Mouse (Mus musculus): ENCODE data around the gene Bcl7a.

Gene Bcl7a

DNA sequence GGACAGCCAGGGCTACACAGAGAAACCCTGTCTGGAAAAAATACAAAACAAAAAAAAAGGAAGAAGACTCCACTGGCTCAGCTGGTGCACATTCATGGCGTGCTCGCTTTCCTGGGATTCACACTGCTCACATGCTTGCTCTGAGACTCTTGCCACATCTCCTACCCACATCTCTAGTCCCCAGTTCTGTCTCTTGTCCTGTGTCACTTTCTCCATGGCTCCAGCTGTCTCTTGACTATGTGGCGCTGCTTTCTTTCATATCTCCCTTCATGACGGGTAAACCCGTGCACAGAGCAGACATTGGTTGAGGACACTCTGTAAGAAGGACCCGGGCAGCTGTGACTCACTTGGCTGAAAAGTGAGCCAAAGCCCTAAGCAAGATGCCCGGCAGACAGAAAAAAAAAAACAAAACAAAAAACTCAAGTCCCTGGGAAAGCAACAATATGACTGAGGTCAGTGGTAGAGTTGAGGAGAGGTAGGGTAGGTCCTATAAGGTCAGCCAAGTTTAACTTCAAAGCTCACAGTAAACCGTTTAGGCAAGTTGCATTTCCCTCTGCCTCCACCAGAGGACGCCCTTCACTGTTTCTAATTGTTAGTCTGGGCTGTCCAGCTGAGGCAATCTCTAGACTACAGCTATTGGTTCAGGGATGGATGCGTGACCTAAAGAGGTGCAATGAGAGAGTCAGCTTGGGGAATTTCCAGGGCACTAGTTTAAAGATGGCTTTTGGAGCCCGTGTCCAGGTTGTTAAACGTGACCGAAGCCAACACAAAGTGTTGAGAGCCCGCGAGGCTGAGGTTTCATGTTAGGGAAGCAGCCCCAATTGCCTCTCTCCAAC is 33.7 kb downstream of the Bcl7a start:
- peak; percentile 36 to 70 for DNase-seq (ENCODE audit: low spot score in 2 of 2)

DNA sequence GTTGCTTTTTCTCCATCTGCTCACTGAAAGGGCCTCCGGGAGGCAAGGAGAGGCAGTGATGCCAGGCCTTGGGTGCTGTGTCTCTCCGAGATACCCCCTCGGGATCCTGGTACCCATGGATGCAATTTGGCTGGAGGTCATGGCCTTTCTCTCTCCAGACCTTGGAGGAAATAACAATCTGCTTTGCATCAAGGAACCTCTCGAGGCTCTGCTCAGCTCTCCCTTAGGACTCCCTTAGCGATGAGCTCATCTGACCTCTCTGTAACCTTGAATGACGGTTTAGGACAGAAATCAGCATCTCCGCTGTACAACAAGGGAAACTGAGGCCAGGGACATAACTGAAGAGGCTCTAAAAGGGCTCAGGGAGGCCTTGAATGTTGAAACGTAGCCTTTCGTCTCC is 35.1 kb downstream of the Bcl7a start:
- DNase-seq (ENCODE audit: low spot score in 2 of 2) = no peak

DNA sequence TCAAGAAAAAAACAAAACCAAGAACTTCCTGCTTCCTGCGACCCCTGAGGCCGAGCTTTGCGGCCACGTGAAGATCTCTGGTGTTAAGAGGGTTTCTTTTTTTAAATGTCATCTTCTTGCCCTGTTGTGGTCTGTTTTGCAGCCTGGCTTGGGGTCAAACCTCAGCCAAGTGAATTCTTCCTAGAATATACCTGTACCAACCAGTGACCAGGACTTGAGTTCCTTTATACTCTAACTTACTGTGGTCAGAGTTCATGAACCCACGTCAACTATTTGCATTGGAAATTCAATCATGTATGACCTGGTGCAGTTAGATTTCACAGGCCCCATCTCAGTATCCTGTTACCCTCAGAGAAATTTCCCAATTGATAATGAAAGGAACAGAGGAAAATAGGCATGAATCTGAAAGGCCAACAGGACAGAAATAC is 35.9 kb downstream of the Bcl7a start:
- DNase-seq (ENCODE audit: low spot score in 2 of 2) = no peak

DNA sequence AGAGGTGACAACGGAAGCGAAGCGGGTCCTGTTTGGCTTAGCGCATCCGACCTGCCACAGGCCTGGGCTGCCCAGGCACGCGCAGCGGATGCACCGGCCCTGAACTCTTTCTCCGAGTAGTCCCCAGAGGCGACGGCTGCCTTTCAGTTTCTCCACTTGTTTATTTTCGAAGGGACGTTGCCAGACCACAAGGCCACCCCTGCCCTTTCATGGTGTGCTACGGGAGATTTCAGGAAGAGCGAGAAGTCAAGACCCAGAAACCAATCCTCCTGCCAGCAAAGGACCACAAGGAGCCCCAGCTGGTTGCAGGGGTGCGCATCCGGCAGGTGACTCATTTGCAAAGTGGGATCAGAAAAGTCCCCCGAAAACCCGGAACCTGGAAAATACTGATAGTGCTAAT is 38.3 kb downstream of the Bcl7a start:
- no peak for DNase-seq (ENCODE audit: low spot score in 2 of 2)

DNA sequence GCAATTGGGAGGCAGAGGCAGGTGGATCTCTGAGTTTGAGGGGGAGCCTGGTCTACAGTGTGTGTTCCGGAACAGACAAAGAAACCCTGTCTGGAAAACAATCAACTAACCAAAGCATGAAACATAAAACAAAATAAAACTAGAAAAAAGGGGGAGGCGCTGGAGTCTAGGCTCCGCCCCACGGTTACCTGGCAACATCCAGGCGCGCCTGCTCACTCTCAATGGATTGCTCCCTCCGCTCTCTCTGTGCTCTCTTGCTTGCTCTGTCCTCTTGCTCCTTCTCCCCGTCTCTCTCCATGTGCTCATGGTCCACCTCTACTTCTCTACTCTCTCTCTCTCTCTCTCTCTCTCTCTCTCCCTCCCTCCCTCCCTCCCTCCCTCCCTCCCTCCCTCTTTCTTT is 39.1 kb downstream of the Bcl7a start:
- no peak for DNase-seq (ENCODE audit: low spot score in 2 of 2)

DNA sequence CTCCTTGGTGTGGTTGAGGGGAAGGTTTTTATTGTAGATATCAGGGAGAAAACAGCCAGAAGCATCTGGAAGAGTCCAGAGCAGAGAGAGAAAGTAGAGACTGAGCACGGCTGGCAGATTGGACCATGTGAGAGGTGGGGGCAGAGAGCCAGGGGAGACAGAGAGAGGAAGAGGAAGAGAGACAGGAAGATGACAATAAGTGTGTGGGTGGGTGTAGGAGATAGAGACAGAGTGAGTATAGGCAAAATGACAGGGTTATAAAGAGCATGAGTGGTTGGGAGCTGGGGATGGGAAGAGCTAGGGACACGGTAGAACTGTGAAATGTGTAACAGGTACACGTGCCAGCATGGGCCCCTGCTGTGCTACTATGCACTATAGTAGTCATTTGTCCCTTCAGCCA is 44.8 kb downstream of the Bcl7a start:
- no peak for DNase-seq (ENCODE audit: low spot score in 2 of 2)

DNA sequence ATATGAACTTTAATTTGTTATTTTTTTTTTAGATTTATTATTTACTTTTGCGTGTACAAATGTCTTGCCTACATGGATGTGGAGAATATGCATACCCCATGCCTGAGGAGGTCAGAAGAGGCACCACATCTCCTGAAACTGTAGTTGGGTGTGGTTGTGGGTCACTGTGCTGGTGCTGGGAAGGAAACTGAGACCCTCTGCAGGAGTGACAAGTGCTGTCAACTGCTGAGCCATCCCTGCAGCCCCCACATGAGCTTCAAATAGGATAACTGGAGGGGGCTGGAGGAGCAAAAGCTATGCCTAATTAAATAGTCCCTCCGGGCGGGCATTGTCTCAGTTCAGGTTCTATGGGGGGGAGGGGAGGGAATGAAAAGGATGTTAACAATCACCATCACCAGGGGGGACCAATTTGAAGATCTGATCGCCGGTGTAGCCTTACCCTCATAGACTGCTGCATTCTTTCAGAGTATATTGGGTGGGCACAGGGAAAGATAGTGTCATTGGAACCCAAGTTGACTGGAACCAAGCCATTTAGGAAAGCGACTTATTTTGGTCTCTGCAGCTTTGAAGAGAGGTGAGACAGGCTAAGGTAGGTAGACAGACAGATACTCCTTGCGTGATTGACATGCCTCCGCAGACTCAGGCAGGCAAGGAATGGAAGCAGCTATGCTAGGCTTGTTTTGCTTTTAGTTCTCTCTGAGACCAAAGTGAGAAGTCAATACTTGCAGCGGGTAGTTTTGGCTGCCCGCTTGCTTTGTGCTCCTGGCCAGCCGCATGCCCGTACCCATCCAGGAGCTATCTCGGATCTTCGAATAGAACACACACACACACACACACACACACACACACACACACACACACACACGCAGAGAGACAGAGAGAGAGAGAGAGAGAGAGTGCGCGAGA is 47.2 kb downstream of the Bcl7a start:
- DNase-seq (ENCODE audit: low spot score in 2 of 2) = no peak

DNA sequence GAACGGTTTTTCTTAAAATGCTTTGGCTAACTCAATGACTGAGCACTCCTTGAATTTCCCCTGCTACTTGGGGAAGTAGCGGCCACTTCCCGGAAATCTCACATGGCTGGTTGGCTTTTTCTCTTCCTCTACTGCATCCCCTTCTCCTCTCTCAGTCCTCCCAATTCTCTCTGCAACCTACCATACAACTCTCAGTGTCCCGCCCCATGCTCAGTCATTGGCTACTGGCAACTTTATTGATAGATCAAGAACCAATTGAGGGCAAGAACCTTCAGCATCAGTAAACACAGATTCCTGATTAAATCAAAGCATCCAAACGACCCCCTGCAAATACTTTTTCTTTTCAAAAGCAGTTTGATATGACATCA is 47.8 kb downstream of the Bcl7a start:
- no peak for DNase-seq (ENCODE audit: low spot score in 2 of 2)

DNA sequence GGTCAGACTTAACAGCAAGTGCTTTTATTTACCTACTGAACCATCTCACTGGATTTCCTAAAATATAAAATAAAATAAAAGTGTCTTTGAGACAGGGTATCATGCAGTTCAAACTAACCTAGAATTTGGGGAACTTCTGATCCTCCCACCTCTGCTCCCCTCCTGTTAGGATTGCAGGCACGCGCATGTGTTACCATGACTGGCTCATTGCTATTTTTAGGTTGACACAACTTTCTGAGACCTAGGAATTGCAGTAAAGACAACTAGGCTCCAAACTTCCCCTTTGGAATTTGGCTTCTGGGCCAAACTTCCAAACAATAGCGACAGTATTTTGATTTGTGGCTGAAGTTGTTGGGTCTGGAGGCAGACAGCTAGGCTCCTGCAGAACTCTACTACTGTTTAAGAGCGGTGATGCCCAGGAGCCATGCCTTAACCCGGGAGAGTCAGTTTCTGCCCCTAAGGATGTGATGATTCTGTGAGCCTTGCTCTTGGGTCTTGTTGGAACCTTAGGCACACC is 50.2 kb downstream of the Bcl7a start:
- DNase-seq (ENCODE audit: low spot score in 2 of 2) = no peak

DNA sequence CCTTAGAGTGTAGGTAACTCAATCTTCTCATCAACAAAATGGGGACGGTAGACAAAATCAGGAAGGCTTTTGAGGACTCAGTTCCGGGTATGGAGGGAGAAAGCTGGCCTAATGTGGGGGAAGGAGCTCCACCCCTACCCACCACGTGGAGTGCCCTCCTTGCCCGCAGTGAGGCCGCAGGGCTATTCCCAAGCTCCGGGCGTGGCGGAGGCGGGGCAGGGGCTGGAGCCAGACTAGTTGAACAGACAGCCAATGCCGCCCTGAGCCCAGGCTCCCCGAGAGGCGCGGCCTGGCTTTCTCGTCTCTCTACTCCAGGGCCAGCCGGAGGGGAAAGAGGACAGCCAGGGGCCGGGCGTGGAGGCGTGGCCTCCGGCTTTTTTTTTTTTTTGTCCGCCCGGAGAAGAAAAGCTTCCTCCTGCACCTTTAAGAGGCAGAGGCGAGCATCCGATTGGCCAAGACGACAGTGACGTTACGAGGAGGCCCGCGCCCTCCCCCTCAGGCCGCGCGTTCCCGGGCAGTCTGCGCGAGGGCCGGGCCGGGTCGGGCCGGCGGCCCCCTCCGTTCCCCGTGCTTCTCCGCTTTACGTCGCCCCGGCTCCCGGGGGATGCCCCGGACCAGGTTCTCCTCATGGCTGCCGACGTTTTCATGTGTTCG is 50.8 kb downstream of the Bcl7a start, which contains the start of gene Mlxip:
Gene Mlxip (plus strand): TSS at position 496 of the 654 bp plus-strand sequence.
- peak; percentile 84 for DNase-seq (ENCODE audit: low spot score in 2 of 2)

DNA sequence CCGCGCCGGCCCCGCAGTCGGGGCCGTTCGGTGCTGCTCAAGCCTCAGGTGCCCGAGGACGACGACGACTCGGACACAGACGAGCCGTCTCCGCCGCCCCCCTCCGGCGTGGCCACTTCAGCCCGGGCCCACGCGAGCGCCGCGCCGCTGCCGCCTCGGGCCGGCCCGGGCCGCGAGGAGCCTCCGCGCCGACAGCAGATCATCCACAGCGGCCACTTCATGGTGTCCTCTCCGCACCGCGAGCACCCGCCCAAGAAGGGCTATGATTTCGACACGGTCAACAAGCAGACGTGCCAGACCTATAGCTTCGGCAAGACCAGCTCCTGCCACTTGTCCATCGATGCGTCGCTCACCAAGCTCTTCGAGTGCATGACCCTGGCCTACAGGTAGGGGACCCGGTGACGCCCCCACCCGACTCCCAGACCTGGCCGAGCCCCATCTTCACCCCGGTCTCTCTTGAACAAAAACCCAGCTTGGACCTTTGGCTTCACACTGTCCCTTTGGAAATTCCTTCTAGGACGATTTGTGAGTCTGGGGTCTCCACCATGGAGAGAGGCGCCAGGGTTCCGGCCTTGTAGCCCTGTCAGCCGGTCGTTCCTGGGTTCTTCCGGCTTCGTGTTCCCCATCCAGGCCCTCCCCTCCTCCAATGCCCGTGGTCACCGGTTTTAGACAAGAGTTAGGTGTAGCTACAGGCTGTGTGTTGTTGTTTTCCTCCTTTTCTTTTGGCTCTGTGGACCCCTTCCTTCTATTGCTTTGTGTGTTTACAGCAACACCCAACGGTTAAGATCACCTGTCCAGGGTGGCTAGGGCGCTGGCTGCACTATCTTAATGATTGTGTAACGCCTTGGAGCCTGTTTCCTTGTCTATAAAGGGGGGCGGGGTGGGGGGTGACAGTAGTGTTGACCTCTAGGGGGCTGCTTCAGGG is 51.6 kb downstream of the Bcl7a start:
- peak in 1 of 2 experiments; percentile 30 for DNase-seq (ENCODE audit: low spot score in 2 of 2)

DNA sequence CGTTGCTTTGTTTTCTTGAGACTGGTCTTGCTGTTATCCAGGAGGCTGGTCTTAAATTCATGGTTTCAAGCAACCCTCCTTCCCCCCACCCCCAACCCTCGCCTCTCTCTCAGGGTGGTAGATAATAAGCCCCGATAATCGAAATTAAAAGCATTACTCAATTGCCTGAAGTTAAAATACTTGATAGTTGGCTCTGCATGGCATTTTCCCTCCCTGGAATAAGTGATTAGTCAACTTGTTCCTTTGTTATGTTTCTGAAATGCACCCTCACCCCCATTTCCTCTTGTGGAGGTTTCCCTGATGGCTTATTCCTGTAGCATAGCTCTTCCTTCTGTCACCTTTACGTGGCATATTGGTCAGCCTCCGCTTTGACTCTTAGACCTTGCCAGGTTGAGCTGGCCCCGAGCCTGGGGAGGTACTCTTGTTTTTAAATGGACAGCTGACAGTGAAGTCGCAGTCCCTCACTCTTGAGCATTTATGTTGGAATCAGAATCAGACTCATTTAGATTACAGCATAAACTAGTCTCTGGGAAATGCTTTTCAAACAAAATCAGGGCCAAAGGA is 53.3 kb downstream of the Bcl7a start:
- no peak for DNase-seq (ENCODE audit: low spot score in 2 of 2)

DNA sequence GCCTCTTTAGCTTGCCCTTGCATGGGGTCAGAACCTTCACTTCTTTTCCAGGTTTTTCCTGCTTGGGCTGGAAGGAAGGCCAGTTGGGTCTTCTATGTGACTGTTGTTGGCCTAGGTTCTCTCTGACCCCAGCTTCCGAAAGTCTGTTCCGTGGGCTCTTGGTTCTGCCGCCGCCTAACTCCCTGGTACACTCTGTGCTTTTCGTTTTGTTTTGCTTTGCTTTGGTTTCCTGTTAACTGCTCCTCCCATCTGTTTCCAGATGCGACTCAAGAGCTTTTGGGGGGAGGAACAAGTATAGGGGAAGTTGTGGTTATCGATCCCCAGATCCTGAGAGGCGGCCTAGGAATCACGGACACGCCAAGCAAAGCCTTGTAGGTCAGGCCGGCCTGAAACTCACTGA is 54.2 kb downstream of the Bcl7a start:
- no peak for DNase-seq (ENCODE audit: low spot score in 2 of 2)

DNA sequence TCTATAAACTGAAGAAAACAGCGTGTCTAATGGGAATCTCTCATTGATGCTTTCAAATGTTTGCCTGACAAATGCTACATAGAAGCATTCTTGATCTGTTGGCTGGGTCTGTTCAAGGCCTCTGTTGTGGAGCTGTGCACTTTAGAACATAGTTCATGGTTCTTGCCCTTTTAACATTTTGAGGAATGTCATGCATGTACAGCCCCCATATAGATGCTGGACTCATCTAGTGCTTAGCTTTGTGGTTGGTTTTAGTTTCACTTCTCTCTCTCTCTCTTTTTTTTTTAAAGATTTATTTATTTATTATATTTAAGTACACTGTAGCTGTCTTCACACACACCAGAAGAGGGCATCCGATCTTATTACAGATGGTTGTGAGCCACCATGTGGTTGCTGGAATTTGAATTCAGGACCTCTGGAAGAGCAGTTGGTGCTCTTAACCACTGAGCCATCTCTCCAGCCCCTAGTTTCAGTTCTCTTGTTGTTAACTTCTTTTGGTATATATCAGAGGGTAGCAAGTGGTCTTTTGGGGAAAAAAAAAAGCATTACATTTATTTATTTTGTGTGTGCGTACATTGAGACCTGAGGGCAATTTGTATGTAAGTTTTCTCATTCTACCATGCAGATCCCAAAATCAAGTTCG is 55.3 kb downstream of the Bcl7a start:
- no peak for DNase-seq (ENCODE audit: low spot score in 2 of 2)

DNA sequence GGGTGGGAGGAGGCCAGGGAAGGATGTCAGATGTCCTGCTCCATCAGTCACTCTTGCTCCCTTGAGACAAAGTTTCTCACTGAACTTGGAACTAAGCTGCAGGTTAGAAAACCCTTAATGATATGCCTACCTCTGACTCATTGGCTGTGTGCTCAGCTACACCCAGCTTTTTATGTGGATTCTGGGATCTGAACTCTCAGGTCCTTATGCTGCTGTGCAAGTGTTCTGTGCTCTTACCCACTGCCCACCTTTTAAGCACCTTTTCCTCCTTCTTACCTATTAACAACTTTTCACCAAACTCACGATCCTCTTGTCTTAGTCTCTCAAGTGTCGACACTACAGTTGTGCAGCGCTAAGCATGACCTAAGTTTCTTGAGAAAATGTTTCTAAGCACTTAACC is 60.8 kb downstream of the Bcl7a start:
- DNase-seq (ENCODE audit: low spot score in 2 of 2) = no peak

DNA sequence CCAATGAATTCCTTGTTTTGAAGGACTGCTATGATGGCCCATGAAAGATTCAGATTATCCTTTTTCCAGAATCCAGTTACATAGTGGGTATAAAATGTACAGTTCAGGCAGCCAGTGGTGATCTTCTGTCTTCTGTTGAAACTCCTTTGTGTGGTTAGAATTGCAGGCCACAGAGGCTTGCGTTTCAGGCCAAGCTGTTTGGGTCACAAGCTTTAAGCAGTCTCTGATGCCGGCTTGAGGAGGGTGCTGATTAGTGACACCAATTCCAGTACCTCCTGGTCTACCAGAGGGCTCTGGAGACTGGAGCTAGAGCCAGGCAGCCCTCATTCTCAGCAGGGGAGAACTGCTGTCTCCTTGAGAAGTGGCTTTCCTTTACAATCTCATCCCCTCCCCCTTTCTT is 63.3 kb downstream of the Bcl7a start:
- no peak for DNase-seq (ENCODE audit: low spot score in 2 of 2)

DNA sequence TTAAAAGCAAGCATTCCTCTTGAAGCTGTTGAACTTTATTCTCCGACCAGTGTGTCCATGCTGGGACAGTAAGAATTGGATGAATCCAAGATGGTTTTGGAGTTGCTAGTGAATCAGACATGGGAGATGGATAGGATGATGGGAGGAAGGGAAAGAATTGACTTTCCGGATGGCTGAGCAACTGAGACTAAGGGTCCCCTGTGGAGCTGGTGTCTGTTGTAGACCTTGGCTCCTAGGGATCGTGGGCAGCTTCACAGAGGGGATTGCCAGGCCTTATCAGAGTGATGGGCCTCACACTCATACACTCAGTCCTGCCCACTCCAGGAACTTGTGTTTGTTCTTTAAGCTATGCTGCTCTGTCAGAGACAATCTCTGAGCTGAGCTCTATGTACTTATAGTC is 64.5 kb downstream of the Bcl7a start:
- DNase-seq (ENCODE audit: low spot score in 2 of 2) = no peak

DNA sequence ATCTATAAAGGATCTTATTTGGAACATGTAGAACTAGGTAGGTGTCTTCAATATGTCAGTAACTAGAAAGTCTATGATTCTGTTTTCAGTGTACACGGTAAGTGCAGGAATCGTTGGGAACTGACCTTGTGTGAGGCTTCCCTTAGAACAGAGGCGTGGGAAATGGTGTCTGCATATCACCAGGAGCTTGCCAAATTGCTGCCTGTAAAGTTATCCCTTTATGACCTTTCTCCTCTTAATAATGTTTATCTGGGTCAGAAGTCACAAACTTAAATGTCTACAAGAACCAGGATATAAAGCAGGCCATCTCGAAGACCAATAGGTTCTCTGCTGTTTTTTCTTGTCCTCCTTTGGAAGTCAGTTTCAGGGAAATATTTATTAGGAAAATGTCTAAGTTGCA is 68.6 kb downstream of the Bcl7a start:
- no peak for DNase-seq (ENCODE audit: low spot score in 2 of 2)

DNA sequence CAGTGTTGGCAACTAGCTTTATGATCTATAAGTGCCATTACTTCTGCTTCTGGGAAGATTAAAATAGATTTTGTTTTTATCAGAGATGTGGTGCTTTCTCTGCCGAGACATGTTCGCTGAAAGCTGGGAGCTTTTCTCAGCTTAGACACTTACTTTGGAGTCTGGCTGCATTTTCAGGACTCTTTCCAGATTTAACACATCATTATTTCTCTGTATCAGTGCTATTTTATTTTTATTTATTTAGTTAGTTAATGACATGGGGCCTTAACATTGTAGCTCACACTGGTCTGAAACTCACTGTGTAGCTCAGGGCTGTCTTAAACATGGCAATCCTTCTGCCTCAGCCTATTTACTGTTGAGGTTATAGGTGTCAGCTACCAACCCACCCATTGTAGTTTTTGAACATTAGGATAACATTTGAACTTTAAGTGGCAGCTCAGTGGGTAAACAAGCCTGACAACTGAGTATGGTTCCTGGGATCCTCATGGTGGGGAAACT is 70.3 kb downstream of the Bcl7a start:
- DNase-seq (ENCODE audit: low spot score in 2 of 2) = no peak

DNA sequence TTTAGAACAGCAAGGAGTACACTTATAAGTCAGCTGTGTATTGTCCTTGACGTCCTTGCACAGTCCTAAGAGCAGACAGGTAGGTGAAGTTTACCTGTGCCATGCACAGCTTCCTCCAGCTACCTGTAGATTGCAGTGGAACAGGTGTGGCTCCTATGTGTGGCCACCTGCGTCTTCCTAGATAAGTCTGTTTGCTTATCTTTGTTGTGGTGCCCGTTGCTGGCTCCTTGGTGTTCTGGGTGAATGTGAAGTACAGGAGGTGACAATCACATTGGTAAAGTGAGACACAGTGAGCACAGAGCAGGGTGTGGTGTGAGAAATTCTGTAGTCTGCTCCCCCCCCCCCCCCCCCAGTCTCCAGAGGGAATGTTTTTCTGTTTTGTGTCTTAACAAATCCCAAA is 72.5 kb downstream of the Bcl7a start:
- no peak for DNase-seq (ENCODE audit: low spot score in 2 of 2)

All from thymus, postnatal 10 days (tissue).